Mouse (Mus musculus): ENCODE results near the gene Atrnl1.

Atrnl1 gene

DNA sequence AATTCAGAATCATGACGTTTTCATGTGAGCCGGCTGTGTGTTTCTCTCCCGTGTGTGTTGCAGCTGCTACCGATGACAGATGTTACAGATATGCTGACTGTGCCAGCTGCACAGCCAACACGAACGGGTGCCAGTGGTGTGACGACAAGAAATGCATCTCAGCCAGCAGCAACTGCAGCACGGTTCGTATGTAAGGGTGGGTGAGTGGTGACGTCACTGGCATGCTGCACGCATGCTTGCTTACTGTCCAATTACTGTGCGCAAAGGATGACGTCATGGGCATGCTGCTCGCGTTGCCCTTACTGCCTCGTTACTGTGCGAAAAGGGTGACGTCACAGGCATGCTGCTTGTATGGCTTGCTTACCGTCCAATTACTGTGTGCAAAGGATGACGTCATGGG, 75.8 kb downstream of the Atrnl1 start:
- peak; percentile 29 for DNase-seq (ENCODE audit: low read depth, low spot score)

DNA sequence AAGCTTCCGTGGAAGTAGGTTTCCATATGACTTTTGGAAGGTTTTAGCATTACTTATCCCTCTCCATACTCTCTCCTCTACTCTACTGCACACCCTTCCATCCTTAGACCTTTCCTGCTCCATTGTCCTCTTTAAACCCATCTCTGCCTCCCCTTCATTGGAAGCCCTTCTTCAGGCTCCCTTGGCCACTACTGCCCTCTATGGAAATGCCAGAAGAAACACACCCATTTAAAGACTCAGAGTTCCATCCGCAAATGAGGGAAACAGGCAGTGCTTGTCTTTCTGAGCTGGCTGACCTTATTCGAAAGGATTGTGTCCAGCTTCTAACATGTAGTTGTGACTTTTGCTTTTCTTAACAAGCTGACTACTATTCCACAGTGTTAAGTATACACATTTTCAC, 81.7 kb downstream of the Atrnl1 start:
- DNase-seq (ENCODE audit: low read depth, low spot score): no peak

DNA sequence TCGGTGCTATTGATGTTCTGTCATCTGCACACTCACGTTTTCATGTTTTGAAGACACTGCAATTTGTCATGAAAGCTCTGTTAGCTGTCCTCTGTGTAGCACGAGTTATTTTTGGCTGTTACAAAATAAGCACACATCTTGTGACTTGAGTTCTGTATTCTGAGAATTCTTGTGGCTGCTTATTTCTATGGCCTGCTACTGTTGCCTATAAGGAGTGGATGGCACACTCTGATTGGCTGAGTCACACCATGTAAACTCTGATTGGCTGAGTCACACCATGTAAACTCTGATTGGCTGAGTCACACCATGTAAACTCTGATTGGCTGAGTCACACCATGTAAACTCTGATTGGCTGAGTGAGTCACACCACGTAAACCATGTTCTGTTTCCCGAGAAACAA, 85.9 kb downstream of the Atrnl1 start:
- peak; percentile 62 for DNase-seq (ENCODE audit: low read depth, low spot score)

DNA sequence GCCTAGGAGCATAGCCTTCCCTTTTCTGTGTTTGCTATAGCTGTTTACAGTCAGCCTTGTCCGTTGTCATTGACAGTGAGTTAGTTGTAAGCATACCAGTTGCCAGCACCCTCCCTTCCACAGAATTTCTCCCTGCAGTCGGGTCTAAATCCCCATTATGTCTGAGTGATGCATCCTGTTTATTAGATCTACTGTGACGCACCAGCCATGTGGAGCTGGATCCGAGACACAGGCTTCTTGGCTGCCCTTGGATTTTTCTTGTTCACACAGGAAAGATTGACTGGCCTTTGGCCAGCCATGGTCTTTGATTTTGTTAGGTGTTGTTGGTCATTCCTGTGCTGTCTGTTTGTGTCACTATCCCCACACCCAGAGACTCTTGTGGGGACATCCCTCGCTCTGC, 102.3 kb downstream of the Atrnl1 start:
- DNase-seq (ENCODE audit: low read depth, low spot score): no peak

DNA sequence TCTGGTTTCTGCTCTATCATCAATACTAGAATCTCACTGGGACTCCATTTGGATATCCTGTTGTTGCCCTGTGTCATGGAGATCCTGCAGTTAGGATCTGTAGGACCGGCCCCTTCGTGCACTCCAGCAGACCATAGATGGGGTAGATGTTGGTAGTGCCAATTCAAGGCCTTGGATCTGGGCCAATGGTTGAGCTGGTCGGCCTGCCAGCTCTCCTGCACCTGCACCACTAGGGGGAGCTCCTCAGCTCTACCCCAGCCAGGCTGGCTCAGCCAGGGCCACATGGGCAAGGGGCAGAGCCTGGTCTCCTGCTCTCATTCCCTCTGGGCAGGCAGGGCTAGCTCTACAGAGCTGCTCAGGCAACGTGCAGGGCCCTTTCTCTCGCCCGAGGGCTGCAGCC, 114.1 kb downstream of the Atrnl1 start:
- DNase-seq (ENCODE audit: low read depth, low spot score): no peak

DNA sequence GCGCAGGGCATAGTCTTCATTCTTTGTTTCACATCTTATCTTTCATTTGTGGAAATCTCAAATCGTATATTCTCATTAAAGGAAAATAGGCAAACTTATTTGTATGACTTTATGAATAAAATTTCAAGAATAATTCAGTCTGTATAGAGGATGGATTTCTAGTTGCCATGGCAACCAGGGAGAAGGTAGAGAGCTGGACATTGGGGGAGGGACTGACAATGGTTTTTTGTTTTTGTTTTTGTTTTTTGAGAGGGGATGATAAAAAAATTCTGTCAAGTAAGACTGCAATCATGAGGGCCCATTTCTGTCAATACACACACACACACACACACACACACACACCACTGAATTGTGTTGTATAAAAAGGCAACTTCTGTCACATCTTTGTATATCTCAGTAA, 114.5 kb downstream of the Atrnl1 start:
- no peak for DNase-seq (ENCODE audit: low read depth, low spot score)

DNA sequence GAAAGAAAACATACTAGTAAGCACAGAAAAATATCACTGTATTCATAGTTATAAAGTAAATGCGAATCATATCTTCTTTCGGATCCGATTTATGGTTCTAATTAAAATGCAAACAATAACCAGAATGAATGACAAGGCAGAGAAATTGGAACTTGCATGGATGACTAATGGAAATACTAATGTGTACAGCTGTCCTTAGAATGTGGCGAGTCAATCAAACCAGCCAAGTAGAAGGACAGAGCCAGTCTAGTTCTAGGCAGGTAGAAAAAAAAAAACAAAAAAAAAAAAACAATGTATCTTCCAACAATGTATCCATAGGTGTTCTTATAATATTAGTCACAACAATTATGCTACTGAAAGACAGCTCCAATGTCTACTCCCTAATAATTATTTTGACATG, 116.2 kb downstream of the Atrnl1 start:
- DNase-seq (ENCODE audit: low read depth, low spot score): no peak

DNA sequence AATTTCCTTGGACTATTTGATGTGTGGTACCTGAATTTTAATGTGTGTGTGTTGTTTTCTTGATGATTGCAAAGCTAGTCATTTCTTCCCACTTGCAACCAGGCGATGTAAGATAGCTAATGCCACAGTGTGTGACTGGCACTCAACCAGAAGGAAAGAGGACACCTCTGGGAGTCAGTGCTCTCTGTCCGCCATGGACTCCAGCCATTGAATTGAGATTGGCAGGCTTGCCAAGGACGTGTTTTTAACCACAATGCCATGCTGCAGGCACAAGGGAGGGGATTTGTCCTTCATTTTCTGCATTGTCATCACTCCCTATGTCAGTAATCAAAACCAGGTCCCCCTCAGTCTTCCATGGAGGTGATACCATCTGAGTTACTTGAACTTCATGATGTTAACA, 126.6 kb downstream of the Atrnl1 start:
- no peak for DNase-seq (ENCODE audit: low read depth, low spot score)

DNA sequence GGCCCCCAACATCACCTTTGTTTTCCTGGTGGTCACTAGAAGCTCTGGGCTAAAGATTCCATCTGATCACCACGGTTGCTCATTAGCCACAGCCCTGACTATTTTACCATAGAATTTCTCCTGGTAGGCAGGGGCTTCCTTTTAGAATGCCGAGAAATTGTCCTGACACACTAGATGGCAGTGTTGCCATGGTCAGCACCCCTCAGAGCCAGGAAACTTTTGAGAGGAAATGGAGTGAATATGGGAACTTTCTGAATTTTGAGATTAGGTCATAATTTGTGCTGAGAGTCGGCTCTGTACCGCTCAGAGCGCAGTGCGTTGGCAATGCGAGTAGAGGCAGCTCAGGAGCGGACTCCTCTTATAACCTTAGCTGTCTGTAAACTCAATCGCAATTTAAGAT, 134.7 kb downstream of the Atrnl1 start:
- DNase-seq (ENCODE audit: low read depth, low spot score): no peak

DNA sequence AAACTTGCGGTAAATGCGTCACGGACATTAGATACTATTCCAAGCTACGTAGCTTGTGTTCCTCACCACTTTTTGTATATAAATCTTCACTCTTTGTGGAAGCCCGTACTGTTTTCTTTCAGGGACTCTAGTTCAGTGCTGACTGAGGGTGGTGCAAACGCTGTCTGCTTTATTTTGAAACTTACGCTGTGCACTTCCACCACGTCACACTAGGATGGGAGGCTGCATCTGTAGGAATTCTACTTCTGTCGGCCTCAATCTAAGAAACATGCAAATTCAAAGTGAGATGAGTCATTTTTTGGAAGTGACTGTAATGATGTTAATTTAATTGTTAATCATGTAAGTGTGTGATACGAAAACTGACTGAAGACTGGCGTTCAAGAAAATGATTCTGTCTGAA, 135.7 kb downstream of the Atrnl1 start:
- no peak for DNase-seq (ENCODE audit: low read depth, low spot score)

DNA sequence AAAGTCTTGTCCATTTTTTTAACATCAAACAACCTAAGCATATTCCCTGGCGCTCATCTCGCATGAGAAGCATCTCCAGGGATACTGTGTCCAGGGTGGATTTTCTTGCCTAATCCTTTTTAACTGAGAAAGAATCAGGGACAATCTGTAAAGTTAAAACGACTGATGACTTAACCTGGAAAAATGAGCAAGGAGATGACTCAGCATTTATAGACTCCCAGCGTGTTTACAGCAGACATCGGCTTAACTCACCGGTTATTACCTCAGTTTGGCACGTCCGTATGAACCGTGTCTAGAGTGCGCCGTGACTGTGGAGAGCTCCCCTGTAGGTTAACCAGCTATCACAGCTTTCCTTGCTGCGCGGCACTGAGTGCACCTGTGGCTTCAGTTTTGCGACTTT, 141.4 kb downstream of the Atrnl1 start:
- no peak for DNase-seq (ENCODE audit: low read depth, low spot score)

DNA sequence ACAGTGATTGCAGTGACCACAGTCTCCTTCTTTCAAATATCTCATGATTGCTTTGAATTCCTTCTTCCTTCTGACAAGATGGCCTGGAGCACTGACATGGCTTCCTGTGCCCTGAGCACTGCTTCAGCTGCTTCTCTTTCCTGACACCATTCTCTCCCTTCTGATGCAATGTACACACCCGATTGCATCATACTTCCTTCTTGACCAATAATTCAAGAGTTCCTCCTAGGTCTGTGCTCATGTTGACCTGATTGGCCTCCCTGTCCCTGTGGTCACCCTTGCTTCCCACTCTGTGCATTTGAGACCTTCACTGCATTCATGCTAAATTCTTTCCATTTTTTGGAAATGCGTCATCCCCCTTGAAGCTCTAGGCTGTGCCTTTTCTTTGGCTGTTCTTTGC, 151.7 kb downstream of the Atrnl1 start:
- no peak for DNase-seq (ENCODE audit: low read depth, low spot score)

DNA sequence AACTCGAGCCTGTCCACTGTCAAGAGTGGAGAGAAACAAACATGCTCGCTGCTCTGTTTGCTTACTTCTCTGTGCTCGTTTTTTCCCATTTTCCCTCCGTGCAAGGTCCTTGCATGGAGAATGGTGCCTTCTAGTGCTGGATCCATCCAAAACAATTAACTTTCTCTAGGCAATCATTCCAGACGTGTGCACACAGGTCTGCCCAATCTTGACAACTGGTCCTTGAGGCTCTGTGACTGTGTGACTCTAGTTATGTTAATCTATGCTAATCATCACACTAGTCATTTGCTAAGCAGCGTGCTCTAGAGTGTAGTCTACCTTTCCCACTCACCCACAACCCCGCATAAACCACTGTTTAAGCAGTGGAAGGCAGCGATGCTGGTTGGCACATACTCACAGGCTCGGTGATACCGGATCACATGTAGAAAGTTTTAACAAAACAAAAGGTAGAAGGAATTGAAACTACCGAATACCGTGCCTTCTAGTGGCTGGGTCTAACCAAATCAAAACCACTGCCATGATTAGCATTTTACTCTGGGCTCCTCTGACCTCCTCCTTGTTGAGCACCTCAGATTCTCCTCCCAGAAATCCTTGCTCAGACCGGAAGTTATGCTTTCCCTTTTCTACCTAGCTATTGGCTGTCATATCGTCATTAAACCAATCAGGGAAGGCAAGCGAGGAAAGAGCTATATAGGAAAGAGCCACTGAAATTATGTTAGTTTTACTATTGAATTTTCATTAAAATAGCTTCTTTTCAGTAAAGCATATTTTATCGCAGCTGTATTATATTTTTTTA, 153.9 kb downstream of the Atrnl1 start:
- DNase-seq (ENCODE audit: low read depth, low spot score): no peak

DNA sequence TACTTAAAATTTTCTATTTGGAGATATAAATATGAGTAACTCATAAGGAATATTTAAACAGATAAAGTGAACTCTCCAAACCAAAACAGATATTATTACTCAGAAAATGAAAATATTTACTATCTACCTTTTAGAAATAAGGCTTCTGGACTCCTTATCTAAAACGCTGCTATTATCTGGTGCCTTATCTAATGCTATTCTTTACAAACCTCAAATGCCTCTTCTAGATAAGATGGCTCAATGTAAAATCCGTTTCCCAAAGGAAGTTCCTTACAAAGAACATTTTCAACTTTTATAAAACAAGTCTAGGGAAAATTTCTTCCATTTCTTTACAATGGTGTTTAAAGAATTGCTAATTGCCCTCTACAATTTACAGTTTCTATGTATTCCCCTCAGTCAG, 156.2 kb downstream of the Atrnl1 start:
- no peak for DNase-seq (ENCODE audit: low read depth, low spot score)

DNA sequence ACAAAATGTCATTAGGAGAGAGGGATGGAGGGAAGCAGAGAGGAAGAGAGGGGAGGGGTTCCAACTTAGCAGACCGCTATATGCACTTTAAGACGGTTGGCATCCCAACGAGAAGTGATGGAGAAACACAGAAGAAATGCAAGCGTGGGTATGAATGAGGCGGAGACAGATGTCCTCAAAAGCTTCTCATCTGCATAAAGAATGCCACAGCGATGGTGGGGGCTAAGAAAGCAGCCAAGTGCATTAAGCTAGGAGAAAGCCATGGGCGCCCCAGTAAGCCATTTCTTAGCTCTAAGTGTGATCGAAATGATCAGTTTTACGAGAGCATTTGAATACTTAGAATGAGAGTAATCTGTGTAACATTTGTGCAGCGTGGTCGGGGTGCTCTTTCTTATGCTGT, 157.8 kb downstream of the Atrnl1 start:
- DNase-seq (ENCODE audit: low read depth, low spot score): peak; percentile 21

DNA sequence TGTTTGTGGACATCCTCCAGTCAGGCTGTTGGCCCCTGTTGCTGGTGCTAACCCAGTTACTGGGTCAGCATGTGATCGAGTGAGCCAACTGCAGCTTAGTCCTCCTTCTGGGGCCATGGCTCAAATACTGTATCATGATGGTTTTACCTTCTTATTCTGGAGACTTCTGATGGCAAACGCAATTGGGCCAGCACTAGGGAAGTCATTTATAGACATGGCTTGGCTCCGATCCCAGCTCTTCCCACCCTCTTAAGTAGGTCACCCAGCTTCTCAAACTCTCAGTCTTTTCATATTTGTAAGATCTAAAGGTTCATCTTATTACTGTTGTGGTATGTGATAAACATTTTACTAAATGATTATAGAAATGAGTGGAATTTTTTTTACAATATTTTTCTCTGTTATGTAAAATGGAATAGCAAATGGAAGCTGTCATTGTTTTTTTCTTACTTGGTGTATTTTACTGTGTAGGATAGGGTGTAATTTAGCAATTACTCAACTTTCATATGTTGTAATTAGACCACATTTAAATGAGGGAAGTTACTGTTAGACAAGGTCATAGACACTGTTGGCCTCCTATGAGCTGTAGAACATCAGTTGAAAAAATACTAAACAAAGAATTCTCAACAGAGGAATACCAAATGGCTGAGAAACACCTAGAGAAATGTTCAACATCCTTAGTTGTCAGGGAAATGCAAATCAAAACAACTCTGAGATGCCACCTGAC, 171.7 kb downstream of the Atrnl1 start:
- peak; percentile 78 for DNase-seq (ENCODE audit: low read depth, low spot score)

DNA sequence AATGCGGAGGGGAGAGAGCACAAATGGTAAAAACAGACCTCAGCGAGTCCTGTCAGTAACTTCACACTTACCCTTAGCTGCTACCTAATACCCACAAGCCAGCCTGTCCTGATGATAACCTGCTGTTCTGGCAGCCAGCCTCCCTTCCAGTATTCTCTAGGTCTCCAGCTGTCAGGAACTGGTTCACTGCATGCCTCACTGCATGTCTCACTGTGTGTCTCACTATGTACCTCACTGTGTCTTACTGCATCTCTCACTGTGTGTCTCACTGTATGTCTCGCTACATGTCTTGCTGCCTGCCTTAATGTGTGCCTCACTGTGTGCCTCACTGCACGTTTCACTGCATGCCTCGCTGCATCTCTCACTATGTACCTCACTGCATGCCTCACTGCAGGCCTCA, 175.9 kb downstream of the Atrnl1 start:
- no peak for DNase-seq (ENCODE audit: low read depth, low spot score)

DNA sequence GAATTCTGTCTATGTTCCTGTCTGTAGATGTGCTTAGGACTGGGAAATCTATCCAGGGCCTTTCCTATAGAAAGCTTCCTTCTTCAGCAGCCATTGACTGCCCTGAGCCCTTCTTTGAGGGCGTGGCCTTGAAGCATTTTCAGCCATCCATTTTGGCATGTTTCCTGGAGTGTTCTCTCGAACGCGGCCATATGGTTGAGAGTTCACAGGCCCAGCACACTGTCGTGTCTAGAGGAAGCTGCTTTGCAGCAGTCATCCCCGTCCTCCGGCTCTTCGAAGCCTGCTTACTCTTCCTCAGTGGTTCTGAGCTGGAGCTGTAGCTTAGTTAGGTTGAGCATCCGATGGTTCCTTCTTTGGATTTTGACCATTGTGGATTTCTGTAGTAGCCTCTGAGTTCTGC, 191.4 kb downstream of the Atrnl1 start:
- no peak for DNase-seq (ENCODE audit: low read depth, low spot score)

DNA sequence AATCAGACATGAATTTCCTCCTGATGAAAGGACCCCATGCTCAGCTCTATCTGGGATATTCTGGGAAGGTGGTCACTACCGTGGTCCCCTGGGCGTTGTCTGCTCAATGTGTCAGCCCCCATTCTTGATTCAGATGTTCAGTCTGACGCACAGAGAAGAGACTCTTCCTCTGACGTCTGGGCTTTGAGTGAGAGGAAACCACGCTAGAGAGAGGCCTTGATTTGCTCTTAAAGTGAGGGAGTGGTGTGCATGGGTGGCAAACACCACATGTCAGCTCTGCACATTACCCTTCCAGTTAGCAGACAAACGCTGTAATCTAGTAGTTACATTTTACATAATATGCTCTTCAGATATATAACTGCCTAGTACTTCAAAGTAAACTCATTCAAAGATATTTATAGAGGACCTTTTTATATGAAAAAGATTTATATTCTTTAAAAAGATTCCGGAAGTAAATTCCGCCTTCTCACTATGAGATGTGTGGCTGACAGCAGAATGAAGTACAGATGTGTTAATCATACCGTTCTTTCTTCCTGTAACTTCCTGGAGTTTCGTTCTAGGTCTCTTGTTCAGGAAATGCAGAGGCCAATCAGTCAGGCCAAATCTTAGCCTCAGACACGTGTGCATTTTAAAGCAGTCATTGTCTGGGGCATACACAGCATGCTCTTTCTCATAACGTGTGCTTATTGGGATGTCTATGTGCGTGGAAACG, 192.1 kb downstream of the Atrnl1 start:
- DNase-seq (ENCODE audit: low read depth, low spot score): peak; percentile 55

DNA sequence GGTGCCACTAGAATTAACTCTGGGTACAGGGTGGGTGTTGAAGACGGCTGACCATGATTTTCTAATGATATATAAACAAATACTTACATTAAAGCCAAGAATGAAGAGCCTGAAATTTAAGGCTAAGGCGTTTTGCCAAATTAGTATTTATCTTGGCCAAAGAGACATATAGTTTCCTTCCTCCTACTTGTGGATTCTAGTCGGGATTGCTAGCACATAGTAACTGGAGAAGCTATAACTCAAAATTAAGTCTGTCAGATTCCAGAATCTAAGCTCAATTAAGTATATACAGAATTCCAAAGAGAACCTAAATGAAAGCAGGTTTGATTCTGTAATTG, 192.6 kb downstream of the Atrnl1 start:
- DNase-seq (ENCODE audit: low read depth, low spot score): no peak

DNA sequence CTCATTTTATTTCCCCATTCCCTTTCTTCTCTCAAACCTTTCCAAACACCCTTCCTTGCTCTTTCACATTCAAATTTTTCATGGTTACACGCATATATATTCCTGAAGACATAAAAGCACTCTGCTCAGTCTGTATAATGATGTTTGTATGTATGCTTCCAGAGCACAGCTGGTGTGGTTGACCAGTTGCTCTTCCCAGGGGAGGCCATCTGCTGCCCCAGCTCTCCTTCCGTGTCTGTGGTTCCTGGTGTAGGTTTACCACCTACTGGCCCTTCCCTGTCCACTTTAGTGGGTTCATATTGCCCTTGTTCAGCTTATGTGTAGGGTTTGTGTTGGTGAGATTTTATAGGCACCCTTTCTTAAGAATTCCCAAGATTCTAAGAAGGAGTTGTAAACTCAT, 197.5 kb downstream of the Atrnl1 start:
- DNase-seq (ENCODE audit: low read depth, low spot score): no peak

DNA sequence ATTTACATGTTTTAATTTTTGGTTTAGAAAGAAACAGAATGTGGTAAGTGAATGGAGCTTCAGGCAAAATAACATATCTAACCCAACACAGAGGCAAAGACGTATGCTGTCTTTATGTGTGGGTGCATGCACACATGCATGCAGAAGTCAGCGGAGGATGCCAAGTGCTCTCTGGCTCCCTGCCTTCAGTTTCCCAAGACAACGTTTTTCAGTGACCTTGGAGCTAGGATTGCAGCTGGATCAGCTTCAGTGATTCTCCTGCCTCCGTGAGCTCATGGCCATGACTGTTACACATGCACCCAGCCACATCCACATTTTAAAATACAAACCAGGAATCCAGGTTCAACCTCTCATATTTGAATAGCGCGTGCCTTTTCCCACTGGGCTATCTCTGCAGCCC, 203.5 kb downstream of the Atrnl1 start:
- no peak for DNase-seq (ENCODE audit: low read depth, low spot score)

Measured in telencephalon, adult 2 months (tissue).